Mouse (Mus musculus): ENCODE results near the gene Gm1043. TPM values are rescaled to one million over a fixed set of nuclear protein-coding genes. Genes with fewer than 3 reads are reported as not detected.
A peak's percentile ranks its signal among the peaks of the same experiment; 100 is the strongest.

Gm1043 gene
- polyA plus RNA-seq, 1 experiment from 2014 or later = not detected

DNA sequence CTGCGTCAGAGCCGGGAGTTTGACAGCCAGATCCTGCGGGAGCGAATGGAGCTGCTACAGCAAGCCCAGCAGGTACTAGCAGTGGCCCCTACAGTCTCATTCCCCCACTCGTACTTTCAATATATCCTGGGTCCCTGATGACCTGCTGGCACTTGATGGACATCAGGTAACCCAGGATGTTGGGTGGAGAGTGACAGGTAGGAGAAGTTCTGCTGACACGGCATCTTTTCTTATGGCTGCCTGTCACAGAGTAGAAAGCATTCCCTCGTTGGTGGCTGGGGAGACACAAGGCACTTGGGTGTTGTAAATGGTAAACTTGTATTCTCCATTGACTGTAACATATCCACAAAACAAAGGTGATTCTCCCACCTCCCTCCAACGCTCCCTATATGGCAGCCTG is 56.6 kb downstream of the Gm1043 start:
- 59% methylated on average over 8 of the region's 8 CpGs for WGBS (ENCODE audit: insufficient replicate concordance)
- no peaks in the 10 kb centered on the region for H3K4me1 ChIP-seq
- no peak overlapping the region for H3K4me2 ChIP-seq
- no peak overlapping the region for H3K9ac ChIP-seq
- H3K4me3 ChIP-seq = no peak overlapping the region
- H3K9me3 ChIP-seq (replicated peaks) = no peaks in the 10 kb centered on the region
- no peaks in the 10 kb centered on the region for H3K27me3 ChIP-seq (replicated peaks)
- ATAC-seq = no peak
- no peak overlapping the region for H3K27ac ChIP-seq
- H3K36me3 ChIP-seq = no peaks in the 10 kb centered on the region

DNA sequence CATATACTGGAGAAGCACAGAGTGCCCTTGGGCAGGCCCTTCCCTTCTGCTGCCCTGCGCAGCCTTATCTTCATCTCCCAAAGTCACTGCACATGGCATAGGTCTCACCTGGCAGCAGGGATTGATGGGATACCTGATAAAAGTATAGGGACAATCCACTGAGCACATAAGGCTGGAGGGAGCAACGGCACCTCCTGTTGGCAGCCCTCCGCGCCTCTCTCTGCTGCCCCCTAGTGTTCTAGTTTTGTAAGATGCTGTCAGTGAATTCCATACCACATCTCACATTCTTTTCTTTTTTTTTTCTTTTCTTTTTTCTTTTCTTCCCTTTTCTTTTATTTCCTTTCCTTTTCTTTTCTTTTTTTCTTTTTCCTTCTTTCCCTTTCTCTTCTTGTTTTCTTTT is 62.4 kb downstream of the Gm1043 start:
- 20% methylated on average over 4 of the region's 4 CpGs for WGBS (ENCODE audit: insufficient replicate concordance)
- Histone ChIP-seq H3K9ac (no peak overlapping the region), H3K27ac (no peak overlapping the region), H3K27me3 (replicated peaks) (no peaks in the 10 kb centered on the region), H3K4me3 (no peak overlapping the region), H3K4me2 (no peak overlapping the region), H3K36me3 (no peaks in the 10 kb centered on the region), H3K9me3 (replicated peaks) (no peaks in the 10 kb centered on the region), H3K4me1 (no peaks in the 10 kb centered on the region)
- no peak for ATAC-seq

DNA sequence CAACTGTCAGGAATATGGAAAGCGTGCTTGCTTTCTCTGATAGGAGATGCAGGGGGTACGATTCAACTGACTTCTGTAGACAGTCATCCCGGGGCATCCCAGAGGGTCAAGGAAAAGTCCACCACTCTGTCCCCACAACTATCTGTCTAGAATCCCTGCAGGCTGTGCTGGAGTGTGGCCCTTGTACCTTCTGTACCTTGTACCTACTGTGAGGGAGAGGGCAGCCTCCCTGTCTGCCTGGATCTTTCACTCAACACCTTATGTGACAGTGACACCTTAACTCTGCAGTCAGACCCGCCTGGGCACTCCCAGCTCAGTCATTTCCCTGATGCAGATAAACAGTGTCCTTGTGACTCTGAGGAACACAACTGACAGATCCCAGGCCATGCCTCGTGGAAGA is 65.5 kb downstream of the Gm1043 start:
- Histone ChIP-seq H3K4me1 (no peaks in the 10 kb centered on the region), H3K27me3 (replicated peaks) (0 out of 2 replicates have a peak, but pooled peaks cover 4% of the 10 kb centered on the region), H3K4me3 (no peak overlapping the region), H3K4me2 (no peak overlapping the region), H3K36me3 (no peaks in the 10 kb centered on the region), H3K9ac (no peak overlapping the region), H3K27ac (no peak overlapping the region), H3K9me3 (replicated peaks) (no peaks in the 10 kb centered on the region)
- WGBS (ENCODE audit: insufficient replicate concordance) = 53% methylated on average over 5 of the region's 5 CpGs
- ATAC-seq = no peak

DNA sequence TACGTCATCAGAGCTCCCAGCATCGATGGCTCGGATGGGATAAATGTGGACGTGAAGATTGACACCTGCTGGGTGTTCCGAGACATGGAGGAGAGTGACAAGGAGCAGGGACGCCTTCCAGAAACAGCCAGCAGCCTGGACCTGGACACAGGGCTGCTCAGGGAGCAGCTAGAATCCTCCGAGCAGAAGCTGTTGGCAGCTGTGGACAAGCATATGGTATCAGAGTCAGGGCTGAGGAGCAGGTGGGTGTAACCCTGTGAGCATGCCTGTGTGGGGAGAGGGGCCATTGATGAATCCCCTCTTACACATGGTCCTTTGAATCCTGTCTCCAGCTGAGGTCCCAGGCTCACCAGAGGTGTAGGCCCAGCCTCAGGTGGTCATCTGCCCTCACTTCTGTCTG is 69.3 kb downstream of the Gm1043 start:
- H3K9ac ChIP-seq = no peak overlapping the region
- no peaks in the 10 kb centered on the region for H3K9me3 ChIP-seq (replicated peaks)
- no peak overlapping the region for H3K4me3 ChIP-seq
- 0 out of 2 replicates have a peak, but pooled peaks cover 4% of the 10 kb centered on the region for H3K27me3 ChIP-seq (replicated peaks)
- WGBS (ENCODE audit: insufficient replicate concordance) = 64% methylated on average over 7 of the region's 7 CpGs
- no peak for ATAC-seq
- H3K4me1 ChIP-seq = no peaks in the 10 kb centered on the region
- no peak overlapping the region for H3K27ac ChIP-seq
- H3K4me2 ChIP-seq = no peak overlapping the region
- H3K36me3 ChIP-seq = no peaks in the 10 kb centered on the region

DNA sequence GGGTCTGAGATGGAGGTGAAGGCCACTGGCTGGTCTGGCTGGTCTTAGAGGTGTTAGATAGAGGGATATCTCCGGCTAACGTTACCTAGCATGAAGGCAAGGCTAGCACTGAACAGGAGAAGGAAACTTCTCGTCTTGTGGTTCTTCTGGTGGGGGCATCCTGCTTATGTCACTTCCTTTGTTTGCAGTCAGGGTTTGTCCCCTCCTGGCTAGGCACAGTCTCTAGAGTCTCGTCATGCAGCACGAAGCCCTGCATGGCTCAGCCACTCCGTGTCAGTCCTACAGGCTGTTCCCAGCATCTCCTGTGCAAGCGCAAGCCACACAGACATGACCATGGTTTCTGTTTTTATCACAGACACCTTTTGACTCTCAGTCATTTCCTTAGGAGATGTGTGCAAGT is 73.2 kb downstream of the Gm1043 start:
- H3K9me3 ChIP-seq (replicated peaks) = no peaks in the 10 kb centered on the region
- 53% methylated on average over 7 of the region's 7 CpGs for whole genome bisulfite sequencing (ENCODE audit: insufficient replicate concordance)
- no peaks in the 10 kb centered on the region for H3K4me1 ChIP-seq
- peaks cover 38% of the 10 kb centered on the region for H3K27me3 ChIP-seq (replicated peaks)
- H3K36me3 ChIP-seq = no peaks in the 10 kb centered on the region
- no peak overlapping the region for H3K27ac ChIP-seq
- no peak for ATAC-seq
- H3K9ac ChIP-seq = no peak overlapping the region
- H3K4me3 ChIP-seq = no peak overlapping the region
- no peak overlapping the region for H3K4me2 ChIP-seq

DNA sequence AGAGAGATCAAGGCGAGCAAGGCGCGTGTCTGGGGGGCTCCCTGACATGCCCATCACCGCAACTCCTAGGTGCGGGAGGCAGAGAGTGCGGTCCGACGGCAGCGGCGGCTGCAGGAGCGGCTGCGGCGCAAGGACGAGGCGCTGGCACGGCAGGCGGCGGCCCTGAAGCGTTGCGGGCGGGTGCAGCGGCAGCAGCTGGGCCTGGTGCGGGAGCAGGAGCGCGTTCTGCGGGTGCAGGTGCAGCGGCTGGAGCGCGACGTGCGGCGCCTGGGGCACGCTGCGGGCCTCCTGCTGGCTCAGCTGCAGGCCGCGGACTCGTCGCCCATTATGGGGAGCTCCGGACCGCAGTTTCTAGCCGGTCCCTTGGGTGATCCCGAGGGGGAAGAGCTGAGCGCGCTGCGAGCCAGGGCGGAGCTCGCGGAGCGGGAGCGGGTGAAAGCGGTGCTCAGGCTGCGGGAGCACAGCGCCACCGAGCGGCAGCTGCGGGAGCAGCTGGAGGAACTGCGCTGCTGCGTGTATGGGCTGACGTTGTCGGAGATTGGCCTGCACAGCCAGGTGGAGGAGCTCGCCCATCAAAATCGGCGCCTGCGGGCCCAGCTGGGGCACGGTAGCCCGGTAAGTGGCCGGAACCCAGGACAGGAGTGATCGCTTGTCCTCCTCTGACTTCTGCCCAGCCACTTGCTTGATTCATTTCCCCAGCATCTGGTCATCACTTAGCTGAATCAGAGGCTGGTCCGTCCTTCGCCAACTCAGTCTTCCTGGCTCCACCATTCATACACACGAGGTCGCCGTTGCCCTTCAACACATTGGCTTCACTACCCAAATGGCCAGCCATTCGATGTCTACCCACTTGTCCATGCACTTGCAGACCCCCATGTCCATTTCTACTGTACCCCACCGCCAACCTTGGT is 78.0 kb downstream of the Gm1043 start:
- no peaks in the 10 kb centered on the region for H3K9me3 ChIP-seq (replicated peaks)
- H3K4me3 ChIP-seq = peak overlapping the region; percentile 15
- H3K27ac ChIP-seq = no peak overlapping the region
- H3K36me3 ChIP-seq = no peaks in the 10 kb centered on the region
- no peaks in the 10 kb centered on the region for H3K4me1 ChIP-seq
- H3K27me3 ChIP-seq (replicated peaks) = peaks cover 58% of the 10 kb centered on the region
- no peak for ATAC-seq
- H3K9ac ChIP-seq = no peak overlapping the region
- H3K4me2 ChIP-seq = peak overlapping the region; percentile 47
- WGBS (ENCODE audit: insufficient replicate concordance) = 8% methylated on average over 71 of the region's 75 CpGs

DNA sequence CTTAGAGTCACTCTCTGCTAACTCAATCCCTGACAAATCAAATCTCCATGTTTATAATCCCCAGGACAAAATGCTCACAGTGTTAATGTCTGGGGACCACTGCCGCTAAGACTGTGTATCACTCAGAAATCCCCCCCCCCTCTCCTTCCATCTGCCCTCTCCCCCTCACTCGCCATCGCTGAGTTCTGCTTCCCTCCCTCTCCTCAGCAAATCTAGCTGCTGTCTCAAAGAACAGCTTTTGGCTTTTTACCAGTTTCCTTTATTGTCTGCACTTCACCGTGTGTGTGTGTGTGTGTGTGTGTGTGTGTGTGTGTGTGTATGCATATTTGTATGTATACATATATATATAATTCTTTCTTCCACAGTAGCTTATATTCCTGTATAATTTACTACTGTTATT is 91.3 kb downstream of the Gm1043 start:
- Histone ChIP-seq H3K4me1 (no peaks in the 10 kb centered on the region), H3K9ac (no peak overlapping the region), H3K27ac (no peak overlapping the region), H3K4me3 (no peak overlapping the region), H3K9me3 (replicated peaks) (no peaks in the 10 kb centered on the region), H3K36me3 (no peaks in the 10 kb centered on the region), H3K4me2 (no peak overlapping the region), H3K27me3 (replicated peaks) (no peaks in the 10 kb centered on the region; the same call in 1 of the 2 replicates)
- 58% methylated on average over 4 of the region's 4 CpGs for WGBS (ENCODE audit: insufficient replicate concordance)
- ATAC-seq = no peak

DNA sequence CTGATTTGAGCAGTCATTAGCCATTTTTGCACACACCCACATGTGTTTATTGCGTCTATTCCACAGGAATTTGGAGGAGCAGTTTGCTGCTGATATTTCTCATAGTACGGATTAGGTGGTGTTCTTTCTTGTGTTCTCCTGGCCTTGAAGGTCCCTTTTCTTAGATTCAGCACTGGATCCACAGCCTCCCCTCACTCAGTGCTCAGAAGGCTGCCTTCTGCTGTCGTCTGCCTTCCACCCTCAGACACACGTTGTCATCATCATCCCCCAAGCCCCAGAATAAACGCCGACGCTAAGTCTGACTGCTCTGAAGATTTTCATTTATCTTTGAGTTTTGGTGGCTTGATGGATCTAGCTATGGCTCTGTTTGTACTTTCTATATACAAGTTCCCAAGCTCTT is 91.9 kb downstream of the Gm1043 start:
- no peak for ATAC-seq
- Histone ChIP-seq H3K4me1 (no peaks in the 10 kb centered on the region), H3K36me3 (no peaks in the 10 kb centered on the region), H3K4me2 (no peak overlapping the region), H3K9ac (no peak overlapping the region), H3K27ac (no peak overlapping the region), H3K4me3 (no peak overlapping the region), H3K27me3 (replicated peaks) (no peaks in the 10 kb centered on the region; the same call in 1 of the 2 replicates), H3K9me3 (replicated peaks) (no peaks in the 10 kb centered on the region)
- 66% methylated on average over 7 of the region's 7 CpGs for WGBS (ENCODE audit: insufficient replicate concordance)

DNA sequence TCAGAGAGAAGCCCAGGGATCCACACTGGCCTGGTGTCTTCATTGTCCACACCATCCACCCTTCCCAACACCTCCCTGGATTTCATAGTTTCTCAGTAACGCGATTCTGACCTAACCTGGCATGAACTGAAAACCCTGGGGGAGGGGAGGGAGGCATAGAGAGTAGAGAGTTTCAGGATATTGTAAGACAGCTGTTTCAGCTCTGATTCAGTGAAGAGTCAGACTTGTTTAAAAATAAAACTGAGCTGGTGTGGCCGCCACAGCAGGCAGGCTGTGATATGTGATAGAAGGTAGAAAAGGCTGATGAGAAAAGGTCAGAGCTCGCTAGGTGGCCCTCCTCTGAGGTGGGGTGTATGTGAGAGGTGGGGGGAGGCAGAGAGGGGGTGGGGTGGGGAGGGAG is 93.6 kb downstream of the Gm1043 start:
- WGBS (ENCODE audit: insufficient replicate concordance) = 50% methylated on average over 4 of the region's 4 CpGs
- H3K9ac ChIP-seq = no peak overlapping the region
- H3K27ac ChIP-seq = no peak overlapping the region
- ATAC-seq = no peak
- no peaks in the 10 kb centered on the region for H3K36me3 ChIP-seq
- H3K4me1 ChIP-seq = no peaks in the 10 kb centered on the region
- no peak overlapping the region for H3K4me3 ChIP-seq
- no peaks in the 10 kb centered on the region for H3K9me3 ChIP-seq (replicated peaks)
- H3K27me3 ChIP-seq (replicated peaks) = no peaks in the 10 kb centered on the region
- H3K4me2 ChIP-seq = no peak overlapping the region

DNA sequence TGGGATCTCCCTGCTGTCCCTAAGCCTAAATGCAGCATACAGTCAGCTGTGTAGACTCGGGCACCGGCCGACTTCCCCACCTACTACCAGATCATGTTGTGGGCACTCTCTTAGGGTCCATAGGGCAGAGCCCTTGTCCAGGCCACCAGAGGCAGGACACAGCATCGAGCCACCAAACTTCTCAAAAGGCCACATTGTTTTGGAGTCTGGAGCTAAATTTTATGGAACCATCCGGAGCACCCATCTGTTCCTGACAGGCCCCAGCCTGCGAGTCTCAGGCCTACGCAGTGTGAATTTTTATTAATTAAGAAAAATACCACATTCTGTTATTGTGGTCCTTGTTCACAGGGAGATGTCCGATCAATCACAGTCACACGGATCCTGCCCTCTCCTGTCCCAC is 94.7 kb downstream of the Gm1043 start:
- ATAC-seq = no peak
- no peaks in the 10 kb centered on the region for H3K36me3 ChIP-seq
- no peaks in the 10 kb centered on the region for H3K27me3 ChIP-seq (replicated peaks)
- H3K4me1 ChIP-seq = no peaks in the 10 kb centered on the region
- H3K27ac ChIP-seq = no peak overlapping the region
- no peaks in the 10 kb centered on the region for H3K9me3 ChIP-seq (replicated peaks)
- no peak overlapping the region for H3K4me2 ChIP-seq
- no peak overlapping the region for H3K9ac ChIP-seq
- H3K4me3 ChIP-seq = no peak overlapping the region
- 77% methylated on average over 9 of the region's 9 CpGs for WGBS (ENCODE audit: insufficient replicate concordance)

DNA sequence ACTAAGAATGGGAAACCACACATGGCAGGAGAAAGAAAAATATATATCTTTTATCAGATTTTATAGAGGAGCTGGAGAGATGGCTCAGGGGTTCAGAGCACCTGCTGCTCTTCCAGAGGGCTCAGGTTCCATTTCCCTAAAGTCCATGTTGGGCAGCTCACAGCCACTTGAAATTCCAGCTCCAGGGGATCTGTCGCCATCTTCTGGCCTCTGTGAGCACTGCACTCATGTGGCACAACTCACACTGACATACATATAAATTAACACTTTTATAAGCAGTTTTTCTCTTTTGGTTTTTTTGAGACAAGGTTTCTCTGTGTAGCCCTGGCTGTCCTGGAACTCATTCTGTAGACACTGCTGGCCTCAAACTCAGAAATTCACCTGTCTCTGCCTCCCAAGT is 95.5 kb downstream of the Gm1043 start:
- WGBS (ENCODE audit: insufficient replicate concordance) = 48% methylated on average over 1 of the region's 1 CpGs
- no peaks in the 10 kb centered on the region for H3K9me3 ChIP-seq (replicated peaks)
- H3K27me3 ChIP-seq (replicated peaks) = no peaks in the 10 kb centered on the region
- no peaks in the 10 kb centered on the region for H3K36me3 ChIP-seq
- H3K4me2 ChIP-seq = no peak overlapping the region
- no peak overlapping the region for H3K9ac ChIP-seq
- no peak overlapping the region for H3K4me3 ChIP-seq
- no peak overlapping the region for H3K27ac ChIP-seq
- H3K4me1 ChIP-seq = no peaks in the 10 kb centered on the region
- no peak for ATAC-seq

DNA sequence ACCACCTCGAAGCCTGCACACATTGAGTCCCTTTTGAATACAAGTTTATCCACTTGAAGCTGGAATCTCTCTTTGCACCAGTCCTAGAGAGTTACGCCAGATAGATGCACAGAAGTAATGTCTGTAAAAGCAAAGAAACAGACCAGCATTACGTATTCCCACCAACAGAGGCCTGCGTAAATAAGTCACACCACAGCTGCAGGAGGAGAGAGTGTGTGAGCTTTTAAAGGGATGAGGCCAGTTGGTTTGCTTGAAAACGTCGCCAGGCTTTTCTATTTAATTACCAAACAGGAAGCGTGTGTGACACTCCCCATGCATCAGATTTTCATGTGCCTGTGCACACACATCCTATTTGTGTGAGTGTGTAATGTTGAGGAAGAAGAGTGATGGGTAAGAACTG is 99.4 kb downstream of the Gm1043 start:
- no peak for ATAC-seq
- H3K4me1 ChIP-seq = no peaks in the 10 kb centered on the region
- H3K27ac ChIP-seq = no peak overlapping the region
- no peaks in the 10 kb centered on the region for H3K9me3 ChIP-seq (replicated peaks)
- no peak overlapping the region for H3K4me3 ChIP-seq
- no peak overlapping the region for H3K4me2 ChIP-seq
- no peak overlapping the region for H3K9ac ChIP-seq
- H3K27me3 ChIP-seq (replicated peaks) = no peaks in the 10 kb centered on the region
- WGBS (ENCODE audit: insufficient replicate concordance) = 53% methylated on average over 7 of the region's 7 CpGs
- no peaks in the 10 kb centered on the region for H3K36me3 ChIP-seq

DNA sequence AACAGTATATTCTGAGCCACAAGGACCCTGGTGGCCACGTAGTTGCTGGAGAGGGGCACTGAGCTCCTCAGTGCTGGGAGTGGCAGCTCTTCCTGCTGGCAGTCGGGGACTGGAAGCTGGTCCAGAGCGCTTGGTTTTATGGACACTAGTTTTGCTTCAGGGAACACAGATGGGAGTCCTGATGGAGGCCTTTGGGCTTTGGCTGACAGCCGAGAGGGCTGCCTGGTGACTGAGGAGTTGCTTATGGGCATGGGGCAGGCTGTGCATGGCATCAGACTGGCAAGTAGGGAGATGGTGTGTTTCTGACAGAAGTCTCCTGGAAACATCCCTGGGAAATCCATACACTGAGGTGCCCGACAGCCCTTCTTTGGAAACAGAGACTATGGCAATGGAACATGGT is 105.2 kb downstream of the Gm1043 start:
- no peak for ATAC-seq
- H3K27ac ChIP-seq = no peak overlapping the region

More for the DNA sequence above, 105.2 kb downstream of the Gm1043 start:
- Histone ChIP-seq H3K9ac (no peak overlapping the region), H3K9me3 (replicated peaks) (no peaks in the 10 kb centered on the region), H3K27me3 (replicated peaks) (no peaks in the 10 kb centered on the region), H3K4me3 (no peak overlapping the region), H3K4me2 (no peak overlapping the region), H3K4me1 (no peaks in the 10 kb centered on the region), H3K36me3 (no peaks in the 10 kb centered on the region)
- WGBS (ENCODE audit: insufficient replicate concordance) = 71% methylated on average over 5 of the region's 5 CpGs

Data from liver, embryonic 12.5 days (tissue).